Mouse (Mus musculus) embryo, embryonic 11.5 days (tissue): ENCODE results near the gene Dctn3.
A peak's percentile ranks its signal among the peaks of the same experiment; 100 is the strongest.
"Not testable (repeated sequence)": the region's sequence is repeated elsewhere in the genome, so short reads cannot be mapped to it uniquely, and the experiment has no call there.

Experiments
- DNase-seq: peaks from one replicate; pipeline ENCODE4 v3.0.0-alpha.2; 2012; ENCODE audit warnings: low read depth, low spot score

The Dctn3 gene

DNA sequence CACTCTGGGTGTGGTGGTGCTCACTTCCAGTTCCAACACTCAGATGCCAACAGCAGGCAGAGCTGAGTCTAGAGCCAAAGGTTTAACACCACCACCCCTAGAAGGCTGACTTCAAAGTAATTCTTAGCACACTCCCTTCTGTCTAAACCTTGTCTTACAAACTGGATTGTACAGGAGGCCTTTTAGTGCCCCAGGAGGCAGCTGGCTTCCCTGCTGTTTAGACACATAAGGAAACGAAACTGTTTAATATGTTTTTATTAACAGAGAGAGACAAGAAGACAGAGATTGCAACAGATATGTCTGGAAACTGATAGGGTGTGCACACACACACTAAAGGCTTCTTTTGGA, 15.3 kb upstream of the Dctn3 start:
- no peak for DNase-seq

DNA sequence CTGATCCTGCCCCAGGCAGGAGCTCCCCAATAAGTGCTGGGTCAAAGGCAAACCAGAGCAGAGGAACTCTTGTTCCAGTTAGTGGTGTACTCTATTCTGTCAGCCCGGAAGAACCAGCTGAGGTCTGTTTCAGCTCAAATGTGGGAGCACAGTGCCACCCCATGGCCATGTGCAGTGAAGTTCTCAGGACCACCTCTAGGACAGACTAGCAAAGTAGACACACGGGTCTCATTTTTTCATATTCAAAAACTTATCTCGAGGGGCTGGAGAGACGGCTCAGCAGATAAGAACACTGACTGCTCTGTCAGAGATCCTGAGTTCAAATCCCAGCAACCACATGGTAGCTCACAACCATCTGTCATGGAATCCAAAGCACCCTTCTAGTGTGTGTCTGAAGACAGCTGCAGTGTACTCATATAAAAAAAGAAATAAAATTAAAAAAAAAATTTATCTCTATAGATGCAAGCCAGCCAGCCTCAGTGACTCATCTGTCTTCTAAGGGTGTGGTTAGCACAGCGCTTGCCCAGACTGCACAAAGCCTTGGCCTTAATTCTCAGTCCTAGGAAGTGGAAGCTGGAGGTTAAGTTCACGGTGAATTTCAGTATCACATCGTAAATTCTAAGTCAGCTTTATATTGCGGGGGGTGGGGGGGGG, 14.8 kb upstream of the Dctn3 start:
- DNase-seq: peak; percentile 62

DNA sequence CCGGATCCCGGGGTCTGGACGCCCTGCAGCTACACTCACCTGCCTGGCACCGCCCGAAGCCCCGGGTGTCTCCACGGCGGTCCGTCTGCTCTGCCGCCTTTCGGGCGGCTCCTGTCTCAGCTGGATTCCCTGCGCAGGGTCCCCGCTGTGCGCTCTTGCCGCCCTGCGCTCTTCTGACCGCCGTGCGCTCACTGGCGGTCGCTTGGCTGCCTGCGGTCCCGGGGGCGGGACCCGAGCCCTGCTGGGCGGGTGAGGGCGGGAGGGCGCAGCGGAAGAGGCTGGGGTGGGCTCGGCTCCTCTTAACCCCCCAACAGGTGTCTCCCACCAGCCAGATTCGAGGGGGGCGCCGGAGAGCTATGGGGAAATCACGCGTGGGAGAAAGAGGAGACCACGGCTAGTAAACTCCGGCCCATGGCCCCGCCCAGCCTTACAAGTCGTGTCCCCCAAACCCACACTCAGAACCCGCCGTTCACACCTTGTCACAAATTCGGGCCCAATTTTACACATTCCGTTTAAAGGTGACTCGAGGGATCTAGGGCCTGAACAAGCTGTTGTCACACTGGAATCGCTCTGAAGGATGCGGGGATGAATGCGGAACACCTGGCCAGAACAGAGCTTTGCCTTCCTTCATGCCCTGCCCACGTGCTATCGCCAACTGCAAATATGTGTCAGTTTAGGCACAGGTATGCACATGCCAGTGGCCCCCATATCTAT, 8.2 kb upstream of the Dctn3 start, which contains the start of gene Arid3c:
Gene Arid3c (minus strand): TSS at position 91 of the 714 bp plus-strand sequence.
- no peak for DNase-seq

DNA sequence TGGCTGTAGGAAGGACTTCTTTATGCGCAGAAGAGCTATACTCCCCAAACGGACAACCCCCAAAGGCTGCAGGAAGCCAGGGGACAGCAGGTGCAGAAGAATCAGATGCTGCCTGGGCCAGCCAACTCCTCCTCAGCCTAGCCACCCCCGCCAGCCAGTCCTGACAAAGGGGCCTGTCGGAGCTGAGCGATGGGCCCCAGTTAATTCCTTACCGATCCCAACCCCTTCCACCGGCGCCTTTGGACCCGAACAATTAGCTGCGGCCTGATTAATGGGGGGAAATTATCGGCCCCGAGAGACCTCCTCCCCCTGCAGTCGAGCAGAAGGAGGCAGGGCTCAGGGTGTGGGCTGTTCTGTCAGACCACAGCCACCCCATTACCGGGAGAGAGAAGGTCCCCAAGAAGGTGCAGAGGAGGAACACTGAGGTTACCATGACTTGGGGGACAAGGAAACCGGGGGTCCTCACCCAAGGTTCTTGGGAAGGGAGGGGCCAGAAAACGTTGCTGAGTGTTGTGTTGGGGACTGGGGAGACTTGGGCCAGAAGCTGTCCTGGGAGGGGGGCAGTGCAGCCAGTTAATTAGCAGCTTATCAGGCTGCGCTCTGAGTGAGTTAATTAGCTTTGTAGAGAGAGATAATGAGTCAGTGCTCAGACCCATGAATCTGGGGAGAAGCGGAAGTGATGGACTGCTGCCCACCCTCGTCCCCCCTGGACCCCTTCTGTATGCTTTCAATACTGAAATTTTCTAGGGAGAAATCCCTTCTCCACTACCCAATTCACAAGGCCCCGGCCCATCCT, 4.1 kb upstream of the Dctn3 start:
- DNase-seq: no peak

DNA sequence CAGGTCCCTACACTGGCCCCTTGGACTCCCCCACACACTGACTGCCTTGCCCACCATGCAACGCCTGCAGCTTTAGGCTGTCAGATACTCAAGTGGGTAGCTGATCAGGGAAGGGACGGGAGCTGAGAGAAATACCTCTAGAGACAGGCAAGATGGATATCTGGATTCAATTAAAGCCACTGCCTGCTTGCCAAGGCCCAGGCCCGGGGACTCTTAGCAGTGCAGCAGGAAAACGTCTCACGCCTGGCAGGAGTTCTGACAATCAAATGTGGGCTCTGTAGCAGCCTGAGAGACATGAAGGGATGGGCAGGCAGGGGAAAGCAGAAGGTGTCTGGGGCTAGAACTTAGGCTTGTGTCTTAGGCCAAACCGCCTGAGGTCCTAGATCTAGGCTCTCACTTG, 6.1 kb downstream of the Dctn3 start:
- DNase-seq: no peak

DNA sequence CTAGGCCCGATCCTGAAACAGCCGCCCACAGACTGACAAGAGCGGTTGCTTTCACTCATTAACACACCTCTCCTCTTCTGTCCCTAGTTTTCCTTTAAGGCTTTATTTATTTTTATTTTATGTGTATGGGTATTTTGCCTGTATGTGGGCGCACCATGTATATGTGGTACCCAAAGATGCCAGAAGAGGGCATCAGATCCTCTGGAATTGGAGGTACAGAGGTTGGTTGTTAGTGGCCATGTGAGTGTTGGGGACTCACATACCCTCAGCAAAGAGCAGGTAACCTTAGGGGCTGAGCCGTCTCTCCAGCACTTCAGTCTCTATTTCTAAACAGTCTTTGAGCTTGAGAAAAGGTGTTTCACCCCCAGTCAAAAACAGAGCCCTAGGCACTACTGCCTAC, 7.4 kb downstream of the Dctn3 start:
- no peak for DNase-seq

DNA sequence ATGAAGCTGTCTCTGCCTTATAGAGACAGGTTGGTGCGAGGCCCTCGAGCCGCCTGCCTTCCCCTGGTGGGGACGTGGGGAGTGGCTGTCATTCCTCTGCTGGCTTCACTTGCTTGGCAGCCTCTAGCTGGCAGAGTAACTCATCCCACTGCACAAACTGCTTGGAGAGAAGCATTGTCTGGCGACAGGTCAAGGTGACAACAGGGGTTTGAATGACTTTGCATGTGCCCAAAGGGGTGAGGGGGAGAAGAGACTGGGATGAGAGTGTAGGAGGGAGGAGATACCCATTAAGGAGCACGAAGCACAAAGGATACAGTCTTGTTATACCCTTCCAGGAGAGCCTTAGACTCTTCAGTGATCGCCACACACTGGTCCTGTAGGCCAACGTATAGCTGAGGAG, 7.9 kb downstream of the Dctn3 start:
- DNase-seq: no peak

DNA sequence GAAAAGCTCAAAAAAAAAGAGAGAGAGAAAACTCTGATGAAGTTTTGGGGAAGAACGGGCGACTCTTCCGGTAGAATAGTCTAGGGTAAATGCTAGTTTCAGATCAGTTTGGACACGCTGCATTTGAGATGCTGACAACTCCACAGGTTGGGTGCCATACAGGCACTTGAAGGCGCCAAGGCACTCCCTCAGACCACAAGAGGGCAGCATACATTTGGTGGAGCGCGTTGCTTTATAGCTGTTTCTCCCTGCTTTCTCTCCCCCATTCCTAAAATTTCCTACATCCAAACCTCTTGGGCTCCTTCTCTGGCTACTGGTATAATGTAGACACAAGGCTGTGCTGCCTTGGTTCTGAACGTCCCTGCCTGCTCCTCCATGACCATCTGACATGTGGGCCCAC, 8.7 kb downstream of the Dctn3 start:
- peak; percentile 69 for DNase-seq

DNA sequence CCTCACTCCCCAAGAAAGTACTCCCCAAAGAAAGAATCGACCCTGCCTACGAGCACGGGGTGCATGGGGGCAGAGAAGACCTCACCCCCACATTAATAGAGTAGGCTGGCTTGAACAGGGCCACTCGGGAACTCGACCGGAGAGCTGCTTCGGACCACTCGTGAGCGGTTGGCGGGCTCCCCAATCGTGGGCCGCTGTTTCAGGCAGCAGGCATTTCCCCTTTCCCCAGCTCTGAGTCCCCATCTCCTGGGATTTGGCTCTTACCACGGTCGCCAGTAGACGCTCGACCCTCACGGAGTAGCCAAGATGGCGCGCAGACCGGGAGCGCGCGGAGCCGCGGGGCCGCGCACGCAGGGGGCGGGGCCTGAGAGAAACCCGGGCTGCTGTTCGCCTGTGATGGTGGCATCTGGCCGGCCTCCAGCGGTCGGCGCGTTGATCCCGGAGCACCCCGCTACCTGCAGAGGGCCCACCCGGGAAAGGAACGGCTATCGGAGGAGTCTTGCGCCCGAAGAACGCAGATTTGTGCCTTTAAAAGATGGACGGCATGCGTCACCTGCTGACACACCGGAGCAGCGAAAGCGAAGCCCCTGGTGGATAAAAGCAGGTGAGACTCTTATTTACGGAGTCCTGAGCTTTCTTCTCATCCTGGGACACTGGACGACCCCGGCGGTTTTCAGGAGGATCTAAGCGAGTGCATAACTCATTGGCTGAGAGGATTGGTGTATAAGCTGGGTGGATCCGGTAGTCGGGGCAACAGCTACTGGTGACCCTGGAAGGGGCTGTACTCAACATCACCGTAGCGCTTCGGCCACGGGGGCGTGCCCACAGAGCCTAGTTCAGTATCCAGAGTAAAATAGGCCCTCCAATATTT, 9.5 kb downstream of the Dctn3 start, which contains the start of gene Rpp25l:
Gene Rpp25l (minus strand): TSS at position 338 of the 871 bp plus-strand sequence.
- peak; percentile 89 for DNase-seq

DNA sequence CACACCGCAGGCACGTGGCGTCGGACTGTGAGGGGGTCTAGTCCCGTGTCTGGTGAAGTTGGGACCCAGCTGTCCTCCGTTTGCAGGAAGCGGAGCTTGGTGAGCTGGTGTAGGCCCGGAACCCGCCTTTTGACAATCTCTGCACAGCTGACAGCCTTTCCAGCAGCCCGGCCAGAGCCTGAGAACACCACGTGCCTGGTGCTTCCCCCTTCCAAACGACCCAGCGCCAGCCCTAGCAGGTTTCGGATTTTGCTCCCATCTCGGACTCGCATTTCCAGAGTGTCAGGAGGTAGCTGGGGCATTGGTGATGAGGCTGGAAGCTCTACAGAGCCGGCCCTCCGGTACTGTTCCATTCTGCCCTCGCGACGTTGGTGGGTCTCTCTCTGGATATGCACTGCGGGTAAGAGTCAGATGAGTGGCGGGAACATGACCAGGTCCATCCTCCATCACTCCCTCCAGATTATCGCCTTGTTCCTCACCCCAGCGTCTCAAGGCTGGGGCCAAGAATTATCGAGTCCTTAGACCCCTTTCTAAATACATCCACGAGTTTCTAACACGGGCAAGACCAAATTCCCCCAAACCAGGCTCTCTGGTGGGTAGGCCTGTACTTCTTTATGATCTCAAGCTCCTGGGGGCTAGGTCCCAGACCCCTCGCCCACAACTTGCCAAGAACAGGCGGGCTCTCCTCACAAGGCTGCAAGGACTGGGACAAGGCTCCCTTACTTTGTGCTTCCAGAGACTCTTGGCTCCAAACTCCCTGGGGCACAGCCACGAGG, 10.4 kb downstream of the Dctn3 start:
- no peak for DNase-seq

DNA sequence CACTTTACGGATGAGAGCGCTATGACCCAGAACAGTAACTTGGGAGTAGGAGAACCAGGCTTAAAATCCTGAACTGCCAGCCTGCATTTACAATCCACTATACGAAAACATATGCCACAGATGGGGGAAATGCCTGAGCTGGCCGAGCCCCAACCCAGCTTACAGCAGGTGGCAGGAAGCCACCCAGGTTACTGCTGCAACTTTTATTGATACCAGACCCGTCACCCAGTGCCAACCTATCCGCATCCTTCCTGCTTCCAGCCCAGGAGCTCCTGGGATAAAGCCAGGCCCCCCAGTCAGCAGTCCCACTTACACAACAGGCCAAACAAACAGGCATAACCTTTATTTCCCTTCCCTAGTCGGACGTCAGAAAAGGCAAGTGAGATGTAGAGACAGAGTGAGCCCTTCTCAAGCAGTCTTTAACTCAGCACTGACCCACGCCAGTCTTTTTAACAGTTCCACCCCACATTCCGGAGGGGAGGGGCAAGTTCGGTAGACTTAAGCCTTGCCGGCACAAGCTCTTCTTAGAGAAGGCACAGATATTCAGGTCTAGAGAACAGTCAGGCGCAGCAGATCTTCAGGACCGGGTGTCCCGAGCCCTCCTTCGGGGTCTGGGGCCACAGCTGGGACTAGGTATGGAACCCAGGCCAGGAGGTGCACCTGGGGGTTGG, 11.1 kb downstream of the Dctn3 start:
- no peak for DNase-seq

DNA sequence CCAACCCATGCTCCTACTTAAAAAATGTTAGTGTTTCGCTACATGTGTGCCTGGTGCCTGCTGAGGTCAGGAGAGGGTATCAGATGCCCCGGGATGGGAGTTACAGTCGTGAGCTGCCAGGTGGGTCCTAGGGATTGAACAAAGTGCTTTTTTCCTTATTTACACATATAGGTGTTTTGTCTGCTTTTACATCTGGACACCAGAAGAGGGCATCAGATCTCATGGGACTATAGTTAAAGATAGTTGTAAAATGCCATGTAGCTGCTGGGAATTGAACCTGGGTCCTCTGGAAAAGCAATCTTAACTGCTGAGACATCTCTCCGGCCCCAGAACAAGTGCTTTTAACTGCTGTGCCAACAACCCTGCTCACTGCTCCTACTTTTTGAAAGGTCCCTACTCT, 12.7 kb downstream of the Dctn3 start:
- DNase-seq: no peak

DNA sequence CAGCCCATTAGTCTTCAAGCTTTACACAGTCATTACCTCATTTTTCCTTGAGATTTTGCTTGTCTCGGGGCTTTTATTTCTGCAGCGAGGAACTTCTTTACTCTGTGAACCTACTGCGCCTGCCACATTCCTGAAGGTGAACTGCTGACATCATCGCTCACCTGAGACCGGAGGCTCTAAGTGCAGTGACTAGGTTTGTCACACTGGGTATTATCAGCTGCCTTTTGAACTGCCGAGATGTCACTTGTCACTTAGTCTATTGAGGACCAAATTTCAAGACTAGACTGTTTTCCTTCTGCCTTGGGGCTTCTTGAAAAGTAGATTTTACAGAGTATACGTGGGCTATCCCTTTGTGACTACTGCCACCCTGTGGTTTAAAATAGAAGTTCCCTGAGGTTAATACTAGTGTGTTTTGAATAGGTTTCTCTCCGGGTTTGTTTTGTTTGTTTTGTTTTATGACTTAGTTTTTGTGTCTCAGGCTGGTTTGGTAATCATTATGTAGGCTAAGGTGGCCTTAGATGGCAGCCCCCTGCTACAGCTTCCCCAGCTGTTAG, 14.7 kb downstream of the Dctn3 start:
- DNase-seq: peak; percentile 60

DNA sequence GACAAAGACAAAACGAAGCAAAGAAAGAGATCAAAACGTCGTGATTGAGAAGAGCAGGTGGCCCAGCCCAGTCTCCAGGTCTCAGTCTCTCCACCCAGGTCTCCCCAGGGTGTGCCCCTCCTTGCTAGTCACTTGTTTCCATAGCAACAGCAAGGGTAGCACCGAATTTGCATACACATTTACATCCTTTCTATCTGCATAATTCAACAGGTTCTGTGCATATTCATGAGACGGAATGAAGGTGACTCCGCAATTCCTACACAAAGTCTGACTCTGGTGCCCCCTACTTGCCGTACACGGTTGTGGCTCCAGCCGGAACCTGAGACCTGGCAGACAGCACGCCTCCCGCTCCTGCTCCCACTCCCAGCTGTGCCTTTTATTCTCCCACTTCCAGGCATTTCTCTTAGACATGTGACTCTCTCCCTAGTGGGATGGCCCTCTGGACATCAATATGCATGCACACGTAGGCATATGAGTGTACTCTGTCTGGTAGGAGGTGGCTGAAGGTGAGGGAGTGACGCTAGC, 15.9 kb downstream of the Dctn3 start:
- DNase-seq: peak; percentile 75

DNA sequence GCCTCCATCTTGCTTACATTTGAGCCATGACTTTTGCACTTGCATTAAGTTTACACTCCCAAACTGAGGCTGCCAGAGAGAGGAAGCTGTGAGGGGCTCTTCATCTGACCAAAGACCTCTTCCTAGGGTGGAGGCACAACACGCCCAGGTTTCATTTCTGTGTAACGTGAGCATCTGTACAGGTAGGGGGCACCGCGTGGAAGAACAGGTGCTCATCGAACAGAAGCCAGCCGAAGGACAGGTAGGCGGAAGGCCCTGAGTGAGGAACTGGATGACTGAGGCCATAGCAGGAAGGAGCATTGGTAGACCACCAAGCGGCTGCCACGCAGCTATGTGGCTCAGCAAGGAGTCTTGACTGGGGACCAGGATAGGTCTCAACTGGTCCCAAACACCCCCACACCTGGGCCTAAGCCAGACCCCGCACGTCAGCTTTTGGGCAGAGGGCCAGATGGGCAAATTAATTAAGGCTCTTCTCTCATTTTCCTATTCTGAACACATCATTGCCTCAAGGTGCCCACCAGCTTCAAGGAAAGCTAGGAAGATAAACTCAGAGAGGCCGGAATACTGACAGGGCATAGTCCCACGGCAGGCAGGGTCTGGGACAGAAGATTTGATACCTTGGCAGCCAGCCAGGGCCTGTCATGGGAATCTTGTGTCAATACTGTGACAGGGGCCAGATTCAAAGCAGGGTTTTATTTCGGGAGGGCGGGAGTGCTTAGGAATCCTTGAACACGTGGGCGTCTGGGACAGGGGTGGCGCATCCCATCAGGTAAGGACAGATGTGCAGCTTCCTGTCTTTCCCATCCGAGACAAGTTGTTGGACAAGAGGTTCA, 16.8 kb downstream of the Dctn3 start:
- no peak for DNase-seq

DNA sequence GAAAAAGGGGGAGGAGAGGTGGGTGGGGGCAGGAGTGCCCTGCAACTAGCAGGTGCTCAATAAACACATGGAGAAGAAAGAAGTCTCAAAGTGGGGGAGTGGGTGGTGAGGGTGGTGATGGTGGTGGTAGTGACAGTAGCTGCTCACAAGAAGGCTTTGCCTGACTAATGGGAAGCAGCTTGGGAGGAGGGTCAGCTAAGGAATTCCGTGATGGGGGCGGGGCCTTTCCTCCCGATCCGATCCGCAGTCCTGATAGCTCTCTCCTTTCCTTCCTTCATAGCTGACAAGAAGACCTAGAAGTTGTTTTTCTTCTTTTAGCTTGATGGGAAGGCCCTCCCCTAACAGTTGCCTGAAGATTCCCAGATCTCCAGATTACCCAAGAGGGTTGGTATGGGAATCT, 18.3 kb downstream of the Dctn3 start:
- DNase-seq: no peak

DNA sequence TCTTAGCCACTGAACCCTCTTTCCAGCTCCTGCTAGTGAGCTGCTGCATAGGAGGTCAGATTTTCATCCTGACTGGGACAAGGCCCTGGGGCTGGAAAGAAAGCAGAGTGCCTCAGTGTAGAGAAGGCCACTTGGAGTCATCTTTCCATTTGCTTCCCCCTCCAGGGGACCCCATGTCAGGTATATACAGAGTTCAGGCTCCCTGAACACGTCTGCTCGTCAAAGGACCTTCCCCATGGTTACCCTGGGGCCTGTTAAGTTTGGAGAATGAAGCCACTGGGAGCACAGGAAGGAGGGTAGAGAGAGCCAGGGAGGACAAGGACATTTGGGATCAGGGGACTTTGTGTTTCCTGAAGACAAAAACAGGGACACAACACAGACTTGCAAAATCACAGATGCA, 20.7 kb downstream of the Dctn3 start:
- not testable (repeated sequence) for DNase-seq

DNA sequence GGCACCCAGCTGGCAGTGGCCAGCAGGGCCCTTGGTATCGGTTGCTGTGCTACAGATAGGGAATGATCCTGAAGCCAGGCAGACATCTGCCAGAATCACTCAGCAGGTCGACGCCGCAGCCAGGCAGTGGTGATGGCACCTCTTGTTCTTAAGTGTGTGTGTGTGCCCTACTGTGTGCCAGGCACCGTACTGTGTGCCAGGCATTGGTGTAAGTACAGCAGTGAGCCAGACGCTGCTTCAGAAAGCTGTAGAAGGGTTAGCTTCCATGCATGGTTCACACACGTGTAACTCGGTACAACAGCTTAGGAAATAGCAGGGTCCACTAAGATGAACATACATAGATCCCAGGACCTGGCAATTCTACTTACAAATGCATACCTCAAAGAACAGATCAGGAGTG, 22.7 kb downstream of the Dctn3 start:
- DNase-seq: not testable (repeated sequence)

DNA sequence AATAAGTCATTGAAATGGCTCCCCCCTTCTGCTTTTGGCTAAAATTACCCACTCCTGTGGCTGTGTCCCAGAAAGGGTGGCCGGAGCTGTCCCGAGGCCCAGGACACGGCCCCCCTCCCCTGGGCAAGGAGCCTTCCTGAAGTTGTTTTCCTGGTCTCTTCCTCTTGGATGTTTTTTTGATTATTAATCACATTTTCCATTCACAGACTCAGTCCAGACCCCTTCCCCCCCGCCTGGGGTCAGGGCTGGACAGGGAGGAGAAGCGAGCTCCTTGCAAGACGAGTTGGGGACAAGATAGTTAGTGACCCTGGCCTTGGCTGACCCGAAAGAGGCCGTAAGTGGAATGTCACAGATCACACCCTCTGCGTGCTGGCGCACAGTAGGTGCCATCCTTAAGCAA, 23.2 kb downstream of the Dctn3 start, which contains the start of gene Il11ra1:
Gene Il11ra1 (plus strand): TSS at position 207 of the 400 bp plus-strand sequence.
- not testable (repeated sequence) for DNase-seq
